Mouse (Mus musculus): ENCODE data around the gene Ctsc. TPM values are rescaled to one million over a fixed set of nuclear protein-coding genes. Genes with fewer than 3 reads are reported as not detected.
A peak's percentile ranks its signal among the peaks of the same experiment; 100 is the strongest.

Gene Ctsc
- polyA plus RNA-seq, 2 experiments = 14.5 to 60.7 TPM

- Histone ChIP-seq H3K27me3 (ENCODE audit: control insufficient read depth, insufficient read depth, low read length) (no peaks in the 10 kb centered on the region), H3K9ac (replicated peaks) (no peak overlapping the region), H3K36me3 (replicated peaks; ENCODE audit: control insufficient read depth, insufficient read depth, low read depth) (no peaks in the 10 kb centered on the region), H3K4me2 (ENCODE audit: low read depth) (no peak overlapping the region), H3K4me3 (ENCODE audit: insufficient read depth in 1 of 2, low read depth in 2 of 2, low read length in 2 of 2) (no peak overlapping the region), H3K27ac (no peak overlapping the region), H3K4me1 (replicated peaks; ENCODE audit: control insufficient read depth in 2 of 2, insufficient read depth in 2 of 2, low read length in 1 of 2) (no peaks in the 10 kb centered on the region), H3K9me3 (ENCODE audit: control insufficient read depth, low read length) (no peaks in the 10 kb centered on the region)
- ATAC-seq (ENCODE audit: insufficient read depth) (no peak), DNase-seq (ENCODE audit: low read depth in 3 of 3, low spot score in 3 of 3) (no peak)
- peak; percentile 42; the same call in 1 of the 2 replicates for TF ChIP-seq CTCF (IDR thresholded peaks at IDR 0.05; ENCODE audit: low read depth)
- TF ChIP-seq EP300 (IDR thresholded peaks at IDR 0.05; ENCODE audit: low read depth) = no peak
- 33% methylated on average over 4 of the region's 4 CpGs for WGBS (ENCODE audit: insufficient replicate concordance)
These were observed 79.2 kb downstream of the Ctsc start for GRCm38 (mm10) chr7:88356871-88357776.

GRCm38 (mm10) chr7:88358042-88358878, 80.4 kb downstream of the Ctsc start:
- WGBS (ENCODE audit: insufficient replicate concordance) = 54% methylated on average over 7 of the region's 7 CpGs
- H3K4me3 ChIP-seq (ENCODE audit: insufficient read depth in 1 of 2, low read depth in 2 of 2, low read length in 2 of 2) = no peak overlapping the region
- TF ChIP-seq CTCF (IDR thresholded peaks at IDR 0.05; ENCODE audit: low read depth) (no peak), EP300 (IDR thresholded peaks at IDR 0.05; ENCODE audit: low read depth) (no peak)

More at GRCm38 (mm10) chr7:88358042-88358878, 80.4 kb downstream of the Ctsc start:
- H3K9ac ChIP-seq (replicated peaks) = no peak overlapping the region
- no peaks in the 10 kb centered on the region for H3K9me3 ChIP-seq (ENCODE audit: control insufficient read depth, low read length)
- DNase-seq (ENCODE audit: low read depth in 3 of 3, low spot score in 3 of 3) = no peak
- H3K4me2 ChIP-seq (ENCODE audit: low read depth) = no peak overlapping the region
- no peak overlapping the region for H3K27ac ChIP-seq
- no peaks in the 10 kb centered on the region for H3K4me1 ChIP-seq (replicated peaks; ENCODE audit: control insufficient read depth in 2 of 2, insufficient read depth in 2 of 2, low read length in 1 of 2)
- no peaks in the 10 kb centered on the region for H3K27me3 ChIP-seq (ENCODE audit: control insufficient read depth, insufficient read depth, low read length)
- no peaks in the 10 kb centered on the region for H3K36me3 ChIP-seq (replicated peaks; ENCODE audit: control insufficient read depth, insufficient read depth, low read depth)
- no peak for ATAC-seq (ENCODE audit: insufficient read depth)

Other genes starting within 250 kb of the Ctsc start
- 1.9 TPM in 2 replicates for gene Rab38, start 152.2 kb downstream of the Ctsc start, polyA plus RNA-seq (2012; rRNA removed)
- gene Rab38, start 152.2 kb downstream of the Ctsc start, polyA plus RNA-seq (2014; fragmentation: Nextera tagmentation; extraction: Ambion mirVana) = 2.3 and 4.3 TPM in 2 replicates